ENCODE assay signal across 19 mouse cellular contexts in genomic region chr7:94180027-94180426, GRCm38 (mm10).
DNase-seq lines count a peak whose midpoint lies in the region; ATAC-seq and TF ChIP-seq lines count a peak whose summit lies in the region.
"Had no signal": no experiment of that assay in that cellular context is flagged by ENCODE, and none has a peak within 500 bp of the region (broad histone marks: within the 10 kb centered on the region; RNA-seq: fewer than 3 reads in every experiment).

No protein-coding gene starts in this region.

- 53% methylated on average over 2 of the region's 2 CpGs for WGBS in hindbrain, postnatal 0 days
- WGBS in hindbrain, embryonic 14.5 days: 75% methylated on average over 2 of the region's 2 CpGs
- 66% methylated on average over 2 of the region's 2 CpGs for WGBS in midbrain, postnatal 0 days
- WGBS in midbrain, embryonic 13.5 days: 73% methylated on average over 2 of the region's 2 CpGs
- 72% methylated on average over 2 of the region's 2 CpGs for WGBS in stomach, postnatal 0 days

- no peak overlapping the region for H3K27ac ChIP-seq in hindbrain, postnatal 0 days
- H3K27ac ChIP-seq in hindbrain, embryonic 14.5 days: no peak overlapping the region
- H3K27ac ChIP-seq in midbrain, postnatal 0 days (ENCODE audit: low read depth, low read length): no peak overlapping the region
- H3K27ac ChIP-seq in midbrain, embryonic 13.5 days: no peak overlapping the region
- H3K27ac ChIP-seq in stomach, postnatal 0 days (replicated peaks): no peak overlapping the region
- H3K27ac ChIP-seq: kidney, embryonic 15.5 days; limb, embryonic 15.5 days; neural tube, embryonic 12.5 days had no signal

- DNase-seq in hindbrain, postnatal 0 days (ENCODE audit: low spot score): peak; percentile 53
- DNase-seq in hindbrain, embryonic 14.5 days (ENCODE audit: low spot score): no peak
- peak; percentile 40 for DNase-seq in midbrain, postnatal 0 days (ENCODE audit: low spot score)
- DNase-seq in R1 (ENCODE audit: low read depth, low spot score): peak; percentile 1
- no peak for DNase-seq in stomach, postnatal 0 days (ENCODE audit: low spot score)
- no peak for DNase-seq in gastrocnemius, postnatal 14 days
- DNase-seq: adrenal gland, postnatal 36 days; cerebellum, adult 9-11 months; heart, adult 18-20 months; heart, postnatal 4 days; lung, postnatal 10 days; thymus, adult 18-20 months had no signal

- no peak overlapping the region for H3K9ac ChIP-seq in hindbrain, postnatal 0 days (replicated peaks; ENCODE audit: low read length)
- no peak overlapping the region for H3K9ac ChIP-seq in hindbrain, embryonic 14.5 days
- no peak overlapping the region for H3K9ac ChIP-seq in midbrain, postnatal 0 days (replicated peaks; ENCODE audit: low read length, poor library complexity, severe bottlenecking)
- no peak overlapping the region for H3K9ac ChIP-seq in midbrain, embryonic 13.5 days (replicated peaks)
- no peak overlapping the region for H3K9ac ChIP-seq in stomach, postnatal 0 days (ENCODE audit: low read length)
- H3K9ac ChIP-seq: kidney, embryonic 15.5 days; limb, embryonic 15.5 days; neural tube, embryonic 12.5 days had no signal

- H3K9me3 ChIP-seq in hindbrain, postnatal 0 days (ENCODE audit: low read length): no peaks in the 10 kb centered on the region
- no peaks in the 10 kb centered on the region for H3K9me3 ChIP-seq in hindbrain, embryonic 14.5 days (ENCODE audit: control insufficient read depth, low read length)
- no peaks in the 10 kb centered on the region for H3K9me3 ChIP-seq in midbrain, postnatal 0 days (ENCODE audit: low read length)
- H3K9me3 ChIP-seq in midbrain, embryonic 13.5 days: no peaks in the 10 kb centered on the region
- H3K9me3 ChIP-seq in stomach, postnatal 0 days (ENCODE audit: control insufficient read depth, low read length): no peaks in the 10 kb centered on the region
- H3K9me3 ChIP-seq: G1E; kidney, embryonic 15.5 days; limb, embryonic 15.5 days; neural tube, embryonic 12.5 days had no signal

- TF ChIP-seq CTCF in hindbrain, postnatal 0 days (IDR thresholded peaks at IDR 0.05; ENCODE audit: low read depth): peak; percentile 63
- peak; percentile 71 for TF ChIP-seq CTCF in midbrain, postnatal 0 days (IDR thresholded peaks at IDR 0.05)
- peak; percentile 24 for TF ChIP-seq CTCF in stomach, postnatal 0 days (IDR thresholded peaks at IDR 0.05; ENCODE audit: low read depth)

- intact Hi-C loops in gastrocnemius, postnatal 14 days (cut with DNase I; ENCODE audit: low total_unique reads): no loop called here

- H3K27me3 ChIP-seq in hindbrain, postnatal 0 days (ENCODE audit: insufficient read depth, low read length): no peaks in the 10 kb centered on the region
- no peaks in the 10 kb centered on the region for H3K27me3 ChIP-seq in hindbrain, embryonic 14.5 days (ENCODE audit: control insufficient read depth, insufficient read depth, low read length)
- no peaks in the 10 kb centered on the region for H3K27me3 ChIP-seq in midbrain, postnatal 0 days (ENCODE audit: insufficient read depth, low read length)
- H3K27me3 ChIP-seq in midbrain, embryonic 13.5 days: no peaks in the 10 kb centered on the region
- H3K27me3 ChIP-seq in stomach, postnatal 0 days (ENCODE audit: control insufficient read depth, insufficient read depth, low read length): no peaks in the 10 kb centered on the region
- H3K27me3 ChIP-seq: kidney, embryonic 15.5 days; limb, embryonic 15.5 days; neural tube, embryonic 12.5 days had no signal

- ATAC-seq in hindbrain, postnatal 0 days: no peak
- ATAC-seq in hindbrain, embryonic 14.5 days (ENCODE audit: low FRiP score): no peak
- ATAC-seq in midbrain, postnatal 0 days (ENCODE audit: low FRiP score): no peak
- no peak for ATAC-seq in midbrain, embryonic 13.5 days
- ATAC-seq in stomach, postnatal 0 days (ENCODE audit: low FRiP score, low TSS enrichment): no peak
- ATAC-seq: inflammation-experienced regulatory T-cells, adult 6 months had no signal

- no peaks in the 10 kb centered on the region for H3K36me3 ChIP-seq in hindbrain, postnatal 0 days (ENCODE audit: insufficient read depth, low read length)
- no peaks in the 10 kb centered on the region for H3K36me3 ChIP-seq in hindbrain, embryonic 14.5 days (replicated peaks; ENCODE audit: control insufficient read depth, insufficient read depth)
- no peaks in the 10 kb centered on the region for H3K36me3 ChIP-seq in midbrain, postnatal 0 days (ENCODE audit: insufficient read depth, low read length)
- no peaks in the 10 kb centered on the region for H3K36me3 ChIP-seq in midbrain, embryonic 13.5 days
- H3K36me3 ChIP-seq in stomach, postnatal 0 days (ENCODE audit: control insufficient read depth, insufficient read depth, low read length): no peaks in the 10 kb centered on the region
- H3K36me3 ChIP-seq: G1E; kidney, embryonic 15.5 days; limb, embryonic 15.5 days; neural tube, embryonic 12.5 days had no signal

- H3K4me1 ChIP-seq in hindbrain, postnatal 0 days (ENCODE audit: insufficient read depth, low read length): no peaks in the 10 kb centered on the region
- H3K4me1 ChIP-seq in hindbrain, embryonic 14.5 days (replicated peaks; ENCODE audit: control insufficient read depth, insufficient read depth, low read length): no peaks in the 10 kb centered on the region
- H3K4me1 ChIP-seq in midbrain, postnatal 0 days (ENCODE audit: insufficient read depth, low read length): no peaks in the 10 kb centered on the region
- no peaks in the 10 kb centered on the region for H3K4me1 ChIP-seq in midbrain, embryonic 13.5 days (replicated peaks)
- no peaks in the 10 kb centered on the region for H3K4me1 ChIP-seq in stomach, postnatal 0 days (replicated peaks; ENCODE audit: control insufficient read depth, insufficient read depth)
- H3K4me1 ChIP-seq: kidney, embryonic 15.5 days; limb, embryonic 15.5 days; neural tube, embryonic 12.5 days had no signal

- TF ChIP-seq EP300 in stomach, postnatal 0 days (optimal IDR thresholded peaks at IDR 0.05): no peak

- no peak overlapping the region for H3K4me3 ChIP-seq in hindbrain, postnatal 0 days (ENCODE audit: low read length)
- H3K4me3 ChIP-seq in hindbrain, embryonic 14.5 days (replicated peaks; ENCODE audit: low read length): no peak overlapping the region
- H3K4me3 ChIP-seq in midbrain, postnatal 0 days (ENCODE audit: low read depth, low read length): no peak overlapping the region
- no peak overlapping the region for H3K4me3 ChIP-seq in midbrain, embryonic 13.5 days (replicated peaks)
- H3K4me3 ChIP-seq in stomach, postnatal 0 days (ENCODE audit: low read depth, low read length): no peak overlapping the region
- H3K4me3 ChIP-seq: erythroblast, embryonic 14.5 days; kidney, embryonic 15.5 days; limb, embryonic 15.5 days; neural tube, embryonic 12.5 days had no signal

- H3K4me2 ChIP-seq in hindbrain, postnatal 0 days (ENCODE audit: low read depth, low read length): no peak overlapping the region
- H3K4me2 ChIP-seq in hindbrain, embryonic 14.5 days (replicated peaks): no peak overlapping the region
- no peak overlapping the region for H3K4me2 ChIP-seq in midbrain, postnatal 0 days (ENCODE audit: low read depth, low read length, poor library complexity, severe bottlenecking)
- H3K4me2 ChIP-seq in midbrain, embryonic 13.5 days (replicated peaks): no peak overlapping the region
- no peak overlapping the region for H3K4me2 ChIP-seq in stomach, postnatal 0 days (replicated peaks; ENCODE audit: low read depth)
- H3K4me2 ChIP-seq: kidney, embryonic 15.5 days; limb, embryonic 15.5 days; neural tube, embryonic 12.5 days had no signal

Comparison
In these comparisons a context has a peak if more than half of its experiments do, and no peak if none do; other contexts are left out.
1. DNase-seq: peak in hindbrain, postnatal 0 days (single experiment), midbrain, postnatal 0 days (single experiment) and R1 (single experiment); none in hindbrain, embryonic 14.5 days (single experiment), stomach, postnatal 0 days (single experiment) and gastrocnemius, postnatal 14 days (single experiment).
2. Peak in every context shown above with its lines, with median percentiles within 50 percentile points of each other: CTCF ChIP-seq.